Mouse (Mus musculus): Measurements from ENCODE around the gene Me1. TPM values are rescaled to one million over a fixed set of nuclear protein-coding genes. Genes with fewer than 3 reads are reported as not detected.

Me1 gene
- total and polyA plus RNA-seq, 2 experiments from 2014 or later = 9.2 to 35.1 TPM

GRCm38 (mm10) chr9:86708921-86709320 is 13.2 kb upstream of the Me1 start:
- no peak overlapping the region for H3K4me3 ChIP-seq (ENCODE audit: low read depth, low read length)
- ATAC-seq (ENCODE audit: insufficient read depth, low read depth) = no peak

GRCm38 (mm10) chr9:86707431-86707830 is 11.7 kb upstream of the Me1 start:
- no peak for TF ChIP-seq EP300 (IDR thresholded peaks at IDR 0.05; ENCODE audit: low read depth)
- H3K4me2 ChIP-seq (ENCODE audit: low read depth, low read length) = no peak overlapping the region
- H3K4me3 ChIP-seq (ENCODE audit: low read depth, low read length) = no peak overlapping the region
- 61% methylated on average over 1 of the region's 1 CpGs for WGBS
- no peak overlapping the region for H3K27ac ChIP-seq (ENCODE audit: low read depth)
- H3K9ac ChIP-seq (replicated peaks; ENCODE audit: low read depth, low read length) = no peak overlapping the region
- DNase-seq (ENCODE audit: low spot score) (no peak), ATAC-seq (ENCODE audit: insufficient read depth, low read depth) (no peak)
- H3K36me3 ChIP-seq (replicated peaks; ENCODE audit: control insufficient read depth, insufficient read depth, low read length) = no peaks in the 10 kb centered on the region
- peaks cover 10% of the 10 kb centered on the region for H3K4me1 ChIP-seq (ENCODE audit: control insufficient read depth, insufficient read depth)
- H3K9me3 ChIP-seq (replicated peaks; ENCODE audit: control insufficient read depth, low read length) = no peaks in the 10 kb centered on the region
- H3K27me3 ChIP-seq (ENCODE audit: control insufficient read depth, insufficient read depth, low read length) = no peaks in the 10 kb centered on the region

More at GRCm38 (mm10) chr9:86708921-86709320, 13.2 kb upstream of the Me1 start:
- no peak for DNase-seq (ENCODE audit: low spot score)
- whole genome bisulfite sequencing = 56% methylated on average over 6 of the region's 6 CpGs
- H3K4me2 ChIP-seq (ENCODE audit: low read depth, low read length) = no peak overlapping the region
- no peak for TF ChIP-seq EP300 (IDR thresholded peaks at IDR 0.05; ENCODE audit: low read depth)
- TF ChIP-seq CTCF (IDR thresholded peaks at IDR 0.05; ENCODE audit: low read depth) = no peak
- H3K36me3 ChIP-seq (replicated peaks; ENCODE audit: control insufficient read depth, insufficient read depth, low read length) = no peaks in the 10 kb centered on the region
- no peak overlapping the region for H3K9ac ChIP-seq (replicated peaks; ENCODE audit: low read depth, low read length)
- peaks cover 10% of the 10 kb centered on the region for H3K4me1 ChIP-seq (ENCODE audit: control insufficient read depth, insufficient read depth)
- no peak overlapping the region for H3K27ac ChIP-seq (ENCODE audit: low read depth)
- no peaks in the 10 kb centered on the region for H3K27me3 ChIP-seq (ENCODE audit: control insufficient read depth, insufficient read depth, low read length)
- no peaks in the 10 kb centered on the region for H3K9me3 ChIP-seq (replicated peaks; ENCODE audit: control insufficient read depth, low read length)

GRCm38 (mm10) chr9:86701844-86702243 is 6.1 kb upstream of the Me1 start:
- H3K9me3 ChIP-seq (replicated peaks; ENCODE audit: control insufficient read depth, low read length) = no peaks in the 10 kb centered on the region
- peak overlapping the region; percentile 46; the same call in 1 of the 2 replicates for H3K27ac ChIP-seq (ENCODE audit: low read depth)
- no peak for ATAC-seq (ENCODE audit: insufficient read depth, low read depth)

GRCm38 (mm10) chr9:86701264-86701663 is 5.5 kb upstream of the Me1 start:
- 0 out of 2 replicates have a peak, but pooled peaks cover 2% of the 10 kb centered on the region for H3K4me1 ChIP-seq (ENCODE audit: control insufficient read depth, insufficient read depth)
- TF ChIP-seq CTCF (IDR thresholded peaks at IDR 0.05; ENCODE audit: low read depth) (no peak), EP300 (IDR thresholded peaks at IDR 0.05; ENCODE audit: low read depth) (no peak)
- 22% methylated on average over 5 of the region's 5 CpGs for WGBS
- no peaks in the 10 kb centered on the region for H3K27me3 ChIP-seq (ENCODE audit: control insufficient read depth, insufficient read depth, low read length)
- H3K27ac ChIP-seq (ENCODE audit: low read depth) = peak overlapping the region; percentile 71
- H3K4me2 ChIP-seq (ENCODE audit: low read depth, low read length) = no peak overlapping the region
- H3K9ac ChIP-seq (replicated peaks; ENCODE audit: low read depth, low read length) = no peak overlapping the region
- DNase-seq (ENCODE audit: low spot score) (peak; percentile 12), ATAC-seq (ENCODE audit: insufficient read depth, low read depth) (no peak)
- H3K9me3 ChIP-seq (replicated peaks; ENCODE audit: control insufficient read depth, low read length) = no peaks in the 10 kb centered on the region
- H3K4me3 ChIP-seq (ENCODE audit: low read depth, low read length) = no peak overlapping the region
- H3K36me3 ChIP-seq (replicated peaks; ENCODE audit: control insufficient read depth, insufficient read depth, low read length) = no peaks in the 10 kb centered on the region

More at GRCm38 (mm10) chr9:86701844-86702243, 6.1 kb upstream of the Me1 start:
- Histone ChIP-seq H3K4me3 (ENCODE audit: low read depth, low read length) (no peak overlapping the region), H3K4me2 (ENCODE audit: low read depth, low read length) (no peak overlapping the region), H3K4me1 (ENCODE audit: control insufficient read depth, insufficient read depth) (no peaks in the 10 kb centered on the region), H3K36me3 (replicated peaks; ENCODE audit: control insufficient read depth, insufficient read depth, low read length) (no peaks in the 10 kb centered on the region), H3K27me3 (ENCODE audit: control insufficient read depth, insufficient read depth, low read length) (no peaks in the 10 kb centered on the region), H3K9ac (replicated peaks; ENCODE audit: low read depth, low read length) (no peak overlapping the region)
- no peak for DNase-seq (ENCODE audit: low spot score)
- 5% methylated on average over 2 of the region's 2 CpGs for WGBS
- TF ChIP-seq CTCF (IDR thresholded peaks at IDR 0.05; ENCODE audit: low read depth) = no peak
- no peak for TF ChIP-seq EP300 (IDR thresholded peaks at IDR 0.05; ENCODE audit: low read depth)

GRCm38 (mm10) chr9:86695199-86695817 is 445 bp downstream of the Me1 start:
- DNase-seq (ENCODE audit: low spot score) (no peak), ATAC-seq (ENCODE audit: insufficient read depth, low read depth) (peak; percentile 34)
- Histone ChIP-seq H3K9me3 (replicated peaks; ENCODE audit: control insufficient read depth, low read length) (no peaks in the 10 kb centered on the region), H3K4me2 (ENCODE audit: low read depth, low read length) (peak overlapping the region; percentile 78), H3K36me3 (replicated peaks; ENCODE audit: control insufficient read depth, insufficient read depth, low read length) (no peaks in the 10 kb centered on the region), H3K27me3 (ENCODE audit: control insufficient read depth, insufficient read depth, low read length) (no peaks in the 10 kb centered on the region), H3K9ac (replicated peaks; ENCODE audit: low read depth, low read length) (peak overlapping the region; percentile 74), H3K4me1 (ENCODE audit: control insufficient read depth, insufficient read depth) (peaks cover 6% of the 10 kb centered on the region; the same call in 1 of the 2 replicates), H3K27ac (ENCODE audit: low read depth) (peak overlapping the region; percentile 44; the same call in 1 of the 2 replicates), H3K4me3 (ENCODE audit: low read depth, low read length) (peak overlapping the region; percentile 78)
- TF ChIP-seq CTCF (IDR thresholded peaks at IDR 0.05; ENCODE audit: low read depth) (no peak), EP300 (IDR thresholded peaks at IDR 0.05; ENCODE audit: low read depth) (no peak)
- WGBS = 1% methylated on average over 32 of the region's 56 CpGs

GRCm38 (mm10) chr9:86694644-86695043 is 1.1 kb downstream of the Me1 start:
- 88% methylated on average over 7 of the region's 7 CpGs for WGBS
- Histone ChIP-seq H3K27me3 (ENCODE audit: control insufficient read depth, insufficient read depth, low read length) (no peaks in the 10 kb centered on the region), H3K36me3 (replicated peaks; ENCODE audit: control insufficient read depth, insufficient read depth, low read length) (no peaks in the 10 kb centered on the region), H3K4me3 (ENCODE audit: low read depth, low read length) (no peak overlapping the region), H3K4me1 (ENCODE audit: control insufficient read depth, insufficient read depth) (peaks cover 6% of the 10 kb centered on the region; the same call in 1 of the 2 replicates), H3K9ac (replicated peaks; ENCODE audit: low read depth, low read length) (no peak overlapping the region), H3K4me2 (ENCODE audit: low read depth, low read length) (no peak overlapping the region), H3K27ac (ENCODE audit: low read depth) (no peak overlapping the region), H3K9me3 (replicated peaks; ENCODE audit: control insufficient read depth, low read length) (no peaks in the 10 kb centered on the region)
- DNase-seq (ENCODE audit: low spot score) (no peak), ATAC-seq (ENCODE audit: insufficient read depth, low read depth) (no peak)
- no peak for TF ChIP-seq EP300 (IDR thresholded peaks at IDR 0.05; ENCODE audit: low read depth)
- no peak for TF ChIP-seq CTCF (IDR thresholded peaks at IDR 0.05; ENCODE audit: low read depth)
